Mouse (Mus musculus): ENCODE results near the gene Txnl4b. TPM values are rescaled to one million over a fixed set of nuclear protein-coding genes. Genes with fewer than 3 reads are reported as not detected.
A peak's percentile ranks its signal among the peaks of the same experiment; 100 is the strongest.

Txnl4b gene
- polyA plus RNA-seq, 1 experiment from 2014 or later, result 16.3 TPM

- WGBS, result 72% methylated on average over 8 of the region's 8 CpGs
- Histone ChIP-seq H3K9ac (ENCODE audit: low read length) (no peak overlapping the region), H3K27me3 (ENCODE audit: control insufficient read depth, insufficient read depth, low read length) (no peaks in the 10 kb centered on the region), H3K27ac (replicated peaks) (no peak overlapping the region), H3K4me2 (replicated peaks; ENCODE audit: low read depth) (no peak overlapping the region), H3K9me3 (ENCODE audit: control insufficient read depth, low read length) (no peaks in the 10 kb centered on the region), H3K4me3 (ENCODE audit: low read depth, low read length) (no peak overlapping the region), H3K36me3 (ENCODE audit: control insufficient read depth, insufficient read depth, low read length) (peaks cover 3% of the 10 kb centered on the region), H3K4me1 (replicated peaks; ENCODE audit: control insufficient read depth, insufficient read depth) (no peaks in the 10 kb centered on the region)
- TF ChIP-seq CTCF (IDR thresholded peaks at IDR 0.05; ENCODE audit: low read depth) (no peak), EP300 (optimal IDR thresholded peaks at IDR 0.05) (no peak)
- no peak for DNase-seq (ENCODE audit: low spot score)
- no peak for ATAC-seq (ENCODE audit: low FRiP score, low TSS enrichment)
These were observed 22.8 kb upstream of the Txnl4b start for GRCm38 (mm10) chr8:109542748-109543519.

GRCm38 (mm10) chr8:109544049-109544448 is 21.6 kb upstream of the Txnl4b start:
- no peak for TF ChIP-seq EP300 (optimal IDR thresholded peaks at IDR 0.05)
- H3K9ac ChIP-seq (ENCODE audit: low read length), result no peak overlapping the region
- no peaks in the 10 kb centered on the region for H3K27me3 ChIP-seq (ENCODE audit: control insufficient read depth, insufficient read depth, low read length)
- no peak overlapping the region for H3K27ac ChIP-seq (replicated peaks)
- DNase-seq (ENCODE audit: low spot score) (no peak), ATAC-seq (ENCODE audit: low FRiP score, low TSS enrichment) (no peak)
- 49% methylated on average over 3 of the region's 3 CpGs for WGBS
- no peak overlapping the region for H3K4me2 ChIP-seq (replicated peaks; ENCODE audit: low read depth)
- no peak overlapping the region for H3K4me3 ChIP-seq (ENCODE audit: low read depth, low read length)
- H3K9me3 ChIP-seq (ENCODE audit: control insufficient read depth, low read length), result no peaks in the 10 kb centered on the region
- H3K4me1 ChIP-seq (replicated peaks; ENCODE audit: control insufficient read depth, insufficient read depth), result no peaks in the 10 kb centered on the region
- H3K36me3 ChIP-seq (ENCODE audit: control insufficient read depth, insufficient read depth, low read length), result peaks cover 7% of the 10 kb centered on the region

DNA sequence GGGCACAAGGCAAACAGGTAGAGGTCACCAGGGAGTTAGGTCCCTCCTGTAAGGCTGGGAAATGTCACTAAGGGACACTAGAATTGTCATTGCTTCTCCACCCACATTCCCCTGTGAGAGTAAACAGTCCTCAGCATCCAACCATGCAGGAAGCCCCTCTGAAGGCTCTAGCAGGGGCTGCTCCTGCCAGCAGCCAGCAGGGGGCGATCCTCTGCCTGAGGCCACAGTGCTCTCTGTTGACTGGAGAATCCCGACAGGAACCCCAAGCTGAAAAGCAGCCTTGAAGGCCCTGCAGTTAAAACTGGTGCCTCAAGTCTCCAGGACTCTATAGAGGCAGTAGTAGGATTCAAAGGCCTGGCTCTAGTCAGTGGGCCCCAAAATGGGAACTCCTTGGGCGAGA is 14.0 kb upstream of the Txnl4b start:
- TF ChIP-seq EP300 (optimal IDR thresholded peaks at IDR 0.05) (no peak), CTCF (IDR thresholded peaks at IDR 0.05; ENCODE audit: low read depth) (peak; percentile 69)
- no peaks in the 10 kb centered on the region for H3K4me1 ChIP-seq (replicated peaks; ENCODE audit: control insufficient read depth, insufficient read depth)
- H3K4me3 ChIP-seq (ENCODE audit: low read depth, low read length), result no peak overlapping the region
- H3K4me2 ChIP-seq (replicated peaks; ENCODE audit: low read depth), result no peak overlapping the region
- H3K27me3 ChIP-seq (ENCODE audit: control insufficient read depth, insufficient read depth, low read length), result no peaks in the 10 kb centered on the region
- DNase-seq (ENCODE audit: low spot score), result no peak
- H3K9ac ChIP-seq (ENCODE audit: low read length), result no peak overlapping the region
- H3K36me3 ChIP-seq (ENCODE audit: control insufficient read depth, insufficient read depth, low read length), result peaks cover 59% of the 10 kb centered on the region
- no peak overlapping the region for H3K27ac ChIP-seq (replicated peaks)
- no peaks in the 10 kb centered on the region for H3K9me3 ChIP-seq (ENCODE audit: control insufficient read depth, low read length)
- ATAC-seq (ENCODE audit: low FRiP score, low TSS enrichment), result 0 out of 2 replicates have a peak, but pooled peaks have one; percentile 9
- WGBS, result 43% methylated on average over 3 of the region's 3 CpGs

- H3K4me3 ChIP-seq (ENCODE audit: low read depth, low read length), result no peak overlapping the region
These were observed 1.8 kb upstream of the Txnl4b start for GRCm38 (mm10) chr8:109563881-109564280.

DNA sequence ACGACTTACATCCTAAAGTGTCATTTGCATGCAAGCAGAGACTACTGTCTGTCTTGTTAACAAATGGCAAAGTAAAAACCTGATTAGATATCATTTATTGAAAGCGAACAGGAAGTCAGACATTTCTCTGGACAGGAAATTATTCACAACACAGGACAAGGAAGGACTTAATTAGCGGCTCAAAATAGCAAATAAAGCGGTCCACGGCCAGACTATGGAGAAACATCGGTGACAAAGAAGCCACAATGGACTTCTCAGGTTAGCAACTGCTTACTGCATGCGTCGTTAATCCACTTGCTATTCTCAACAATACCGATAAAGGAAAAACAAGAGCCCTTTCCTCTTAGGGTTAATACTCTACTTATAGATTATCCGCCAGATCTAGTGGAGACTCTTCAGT is 926 bp upstream of the Txnl4b start:
- peaks cover 18% of the 10 kb centered on the region for H3K36me3 ChIP-seq (ENCODE audit: control insufficient read depth, insufficient read depth, low read length)
- H3K9me3 ChIP-seq (ENCODE audit: control insufficient read depth, low read length), result no peaks in the 10 kb centered on the region
- 2% methylated on average over 10 of the region's 10 CpGs for WGBS
- H3K27me3 ChIP-seq (ENCODE audit: control insufficient read depth, insufficient read depth, low read length), result no peaks in the 10 kb centered on the region
- no peaks in the 10 kb centered on the region; the same call in 1 of the 2 replicates for H3K4me1 ChIP-seq (replicated peaks; ENCODE audit: control insufficient read depth, insufficient read depth)
- peak overlapping the region; percentile 78 for H3K4me2 ChIP-seq (replicated peaks; ENCODE audit: low read depth)
- peak overlapping the region; percentile 96 for H3K9ac ChIP-seq (ENCODE audit: low read length)
- peak overlapping the region; percentile 97 for H3K27ac ChIP-seq (replicated peaks)
- TF ChIP-seq CTCF (IDR thresholded peaks at IDR 0.05; ENCODE audit: low read depth) (no peak), EP300 (optimal IDR thresholded peaks at IDR 0.05) (no peak)
- peak overlapping the region; percentile 88 for H3K4me3 ChIP-seq (ENCODE audit: low read depth, low read length)
- no peak for ATAC-seq (ENCODE audit: low FRiP score, low TSS enrichment)
- DNase-seq (ENCODE audit: low spot score), result no peak

More at GRCm38 (mm10) chr8:109563881-109564280, 1.8 kb upstream of the Txnl4b start:
- Histone ChIP-seq H3K27me3 (ENCODE audit: control insufficient read depth, insufficient read depth, low read length) (no peaks in the 10 kb centered on the region), H3K9me3 (ENCODE audit: control insufficient read depth, low read length) (no peaks in the 10 kb centered on the region), H3K36me3 (ENCODE audit: control insufficient read depth, insufficient read depth, low read length) (peaks cover 23% of the 10 kb centered on the region), H3K4me2 (replicated peaks; ENCODE audit: low read depth) (no peak overlapping the region), H3K4me1 (replicated peaks; ENCODE audit: control insufficient read depth, insufficient read depth) (no peaks in the 10 kb centered on the region; the same call in 1 of the 2 replicates), H3K27ac (replicated peaks) (no peak overlapping the region), H3K9ac (ENCODE audit: low read length) (no peak overlapping the region)
- DNase-seq (ENCODE audit: low spot score) (no peak), ATAC-seq (ENCODE audit: low FRiP score, low TSS enrichment) (no peak)
- WGBS, result 73% methylated on average over 2 of the region's 2 CpGs
- TF ChIP-seq EP300 (optimal IDR thresholded peaks at IDR 0.05) (no peak), CTCF (IDR thresholded peaks at IDR 0.05; ENCODE audit: low read depth) (no peak)

- no peak for TF ChIP-seq EP300 (optimal IDR thresholded peaks at IDR 0.05)
- no peak for TF ChIP-seq CTCF (IDR thresholded peaks at IDR 0.05; ENCODE audit: low read depth)
- Histone ChIP-seq H3K27ac (replicated peaks) (no peak overlapping the region), H3K4me1 (replicated peaks; ENCODE audit: control insufficient read depth, insufficient read depth) (no peaks in the 10 kb centered on the region; the same call in 1 of the 2 replicates)
These were observed 5.4 kb downstream of the Txnl4b start for GRCm38 (mm10) chr8:109571139-109571538.

More at GRCm38 (mm10) chr8:109571139-109571538, 5.4 kb downstream of the Txnl4b start:
- Histone ChIP-seq H3K9ac (ENCODE audit: low read length) (no peak overlapping the region), H3K36me3 (ENCODE audit: control insufficient read depth, insufficient read depth, low read length) (peaks cover 2% of the 10 kb centered on the region; the same call in 1 of the 2 replicates), H3K9me3 (ENCODE audit: control insufficient read depth, low read length) (no peaks in the 10 kb centered on the region), H3K27me3 (ENCODE audit: control insufficient read depth, insufficient read depth, low read length) (no peaks in the 10 kb centered on the region), H3K4me3 (ENCODE audit: low read depth, low read length) (no peak overlapping the region), H3K4me2 (replicated peaks; ENCODE audit: low read depth) (no peak overlapping the region)
- WGBS, result 83% methylated on average over 12 of the region's 12 CpGs
- ATAC-seq (ENCODE audit: low FRiP score, low TSS enrichment) (no peak), DNase-seq (ENCODE audit: low spot score) (no peak)

Measured in stomach, postnatal 0 days (tissue).